Mouse (Mus musculus) erythroid progenitor cell, adult 5-6 weeks (primary cell): ENCODE results near the gene Ccsap. TPM values are rescaled to one million over a fixed set of nuclear protein-coding genes. Genes with fewer than 3 reads are reported as not detected.

Source experiments
- ATAC-seq: replicated peaks from 2 replicates; pipeline ENCODE4 v1.8.0; 2016; ENCODE audit warnings: moderate number of reproducible peaks, mild to moderate bottlenecking, moderate TSS enrichment, inconsistent platforms; ENCODE audit not compliant: poor library complexity, low FRiP score, severe bottlenecking
- total RNA-seq, 2 experiments: library from RNA; stranded (forward) in 1 of 2; stranded (reverse) in 1 of 2; fragments of 150-400 nt in 1 of 2; fragments of 186-747, 209-891 nt in 1 of 2; gene quantifications; 2 replicates each; pipeline versions ENCODE4 v1.2.3 to v1.2.4; 2015 to 2017; ENCODE audit warnings: low replicate concordance in 2 of 2

Gene Ccsap
- total RNA-seq (2015; ENCODE audit: low replicate concordance) (28.1 and 31.4 TPM in 2 replicates), total RNA-seq (2017; ENCODE audit: low replicate concordance) (35.5 and 42.4 TPM in 2 replicates)

DNA sequence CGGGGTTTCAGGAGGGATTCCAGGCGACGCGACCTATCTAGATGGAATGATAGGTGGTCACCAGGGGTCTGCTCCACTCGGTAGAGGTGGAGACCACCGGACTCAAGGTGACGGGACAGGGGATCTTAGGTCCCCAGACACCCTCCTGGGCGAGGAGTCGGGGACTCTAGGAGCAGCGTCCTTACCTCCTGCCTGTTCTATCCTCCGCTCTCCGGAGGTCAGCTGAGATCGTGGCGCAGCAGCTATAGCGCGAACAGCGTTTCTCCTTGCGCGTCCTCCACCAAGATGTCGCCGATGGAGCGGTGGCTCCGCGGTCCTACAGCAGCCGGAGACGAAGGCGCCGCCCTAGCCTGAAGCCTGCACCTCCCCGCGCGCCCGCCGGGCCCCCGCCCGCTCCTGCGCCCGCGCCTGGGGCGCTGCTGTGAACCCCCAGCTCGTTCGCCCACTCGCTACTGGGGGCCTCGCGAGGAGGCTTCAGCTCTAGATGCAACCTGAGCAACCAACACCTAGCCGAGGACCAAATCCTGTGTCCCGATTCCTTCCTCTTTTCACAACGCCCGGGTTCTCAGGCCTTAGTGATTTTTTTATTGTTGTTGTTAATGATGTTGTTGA is at the start of gene Ccsap:
TSS of gene Ccsap (minus strand) at position 562 of the 612 bp plus-strand sequence.
- ATAC-seq = peak; percentile 70

DNA sequence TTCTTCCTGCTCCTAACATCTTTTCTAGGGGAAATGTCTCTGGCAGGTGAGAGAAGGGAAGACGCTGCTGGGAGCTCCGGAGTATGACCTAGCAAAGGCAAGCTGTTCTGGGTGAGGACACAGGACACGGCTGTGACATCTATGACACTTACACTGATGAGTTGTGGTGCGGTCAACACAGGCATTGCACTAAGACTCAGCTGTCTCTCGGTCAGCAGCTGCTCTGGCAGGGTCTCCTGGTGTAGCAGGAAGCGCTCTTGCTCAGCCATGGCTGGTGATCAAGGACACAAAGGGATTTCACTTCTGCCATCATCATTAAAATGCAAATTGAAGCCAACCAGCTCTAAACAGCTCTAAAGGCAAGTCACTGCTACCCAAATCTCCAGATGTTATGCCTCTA is 47.6 kb upstream of the Ccsap start:
- ATAC-seq = no peak

GRCm38 (mm10) chr8:123902653-123903052 is 42.6 kb upstream of the Ccsap start:
- no peak for ATAC-seq

GRCm38 (mm10) chr8:123899366-123899765 is 39.4 kb upstream of the Ccsap start:
- ATAC-seq = no peak

DNA sequence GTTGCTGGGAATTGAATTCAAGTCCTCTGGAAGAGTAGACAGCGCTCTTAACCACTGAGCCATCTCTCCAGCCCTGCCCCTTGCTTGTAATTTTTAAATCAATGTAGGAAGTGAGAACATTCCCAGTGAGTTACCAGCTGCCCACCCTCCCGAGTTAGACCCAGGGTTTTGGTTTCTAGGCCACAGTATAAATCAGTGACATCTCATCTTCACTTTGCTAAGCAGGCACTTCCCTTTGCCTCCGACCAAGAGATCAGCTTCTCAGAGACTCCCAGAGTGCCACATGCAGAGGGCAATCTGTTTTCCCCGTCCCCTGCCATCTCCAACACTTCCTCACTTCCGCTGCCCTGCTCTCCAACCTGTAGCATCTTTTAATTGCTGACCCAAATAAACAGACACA is 38.6 kb upstream of the Ccsap start:
- ATAC-seq = no peak

DNA sequence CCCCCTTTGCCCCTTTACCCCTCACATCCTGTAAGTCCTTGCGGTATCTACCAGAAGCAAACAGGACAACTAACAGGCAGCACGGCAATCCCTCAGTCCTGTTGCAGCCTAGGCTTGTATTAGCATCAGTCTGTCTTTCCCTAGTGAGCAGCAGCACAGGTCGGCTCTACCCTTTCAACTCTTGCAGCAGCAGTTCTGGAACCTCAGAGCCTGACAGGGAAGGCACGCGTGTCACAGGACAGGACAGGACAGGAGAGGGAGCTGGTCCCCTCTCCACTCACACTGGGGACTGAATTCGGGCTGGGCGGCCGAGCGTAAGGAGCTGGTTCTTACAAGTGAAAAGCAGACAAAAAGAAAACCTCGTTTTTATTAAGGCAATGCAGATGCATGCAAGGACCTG is 36.8 kb upstream of the Ccsap start:
- ATAC-seq = no peak

GRCm38 (mm10) chr8:123896366-123896761 is 36.4 kb upstream of the Ccsap start:
- ATAC-seq = no peak

DNA sequence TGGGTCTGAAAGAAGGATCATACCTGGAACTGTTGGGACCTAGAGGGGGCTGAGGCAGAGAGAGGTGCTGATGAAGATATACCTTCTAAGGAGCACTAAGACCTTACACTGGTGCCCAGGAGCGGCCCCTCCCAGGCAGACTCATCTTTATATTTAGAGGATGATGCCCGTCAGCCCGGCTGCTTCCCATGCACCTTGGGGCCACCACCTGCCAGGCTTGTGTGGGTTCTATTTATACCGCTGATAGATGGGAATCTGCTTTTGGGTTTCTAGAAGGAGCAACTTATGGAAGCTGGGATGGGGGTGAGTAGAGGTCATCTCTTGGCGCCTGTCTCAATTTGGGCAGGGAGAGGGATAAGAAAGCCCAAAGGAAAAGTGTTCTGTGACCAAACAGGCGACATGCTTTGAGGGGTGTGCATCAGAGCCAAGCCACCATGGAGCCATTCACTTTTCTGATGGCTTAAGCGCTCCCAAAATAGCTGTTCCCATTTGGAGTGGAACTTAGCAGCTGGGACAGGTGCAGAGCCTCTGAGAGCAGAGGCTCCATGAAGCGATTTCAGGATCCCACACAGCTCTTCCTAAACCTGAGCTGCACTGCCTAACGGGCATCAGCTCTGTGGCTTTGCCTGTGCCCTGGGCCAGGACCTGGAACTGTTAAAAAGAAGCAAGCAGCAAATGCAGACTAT is 35.8 kb upstream of the Ccsap start:
- ATAC-seq = no peak

- ATAC-seq = no peak
Observed at GRCm38 (mm10) chr8:123895230-123895629, 35.2 kb upstream of the Ccsap start.

DNA sequence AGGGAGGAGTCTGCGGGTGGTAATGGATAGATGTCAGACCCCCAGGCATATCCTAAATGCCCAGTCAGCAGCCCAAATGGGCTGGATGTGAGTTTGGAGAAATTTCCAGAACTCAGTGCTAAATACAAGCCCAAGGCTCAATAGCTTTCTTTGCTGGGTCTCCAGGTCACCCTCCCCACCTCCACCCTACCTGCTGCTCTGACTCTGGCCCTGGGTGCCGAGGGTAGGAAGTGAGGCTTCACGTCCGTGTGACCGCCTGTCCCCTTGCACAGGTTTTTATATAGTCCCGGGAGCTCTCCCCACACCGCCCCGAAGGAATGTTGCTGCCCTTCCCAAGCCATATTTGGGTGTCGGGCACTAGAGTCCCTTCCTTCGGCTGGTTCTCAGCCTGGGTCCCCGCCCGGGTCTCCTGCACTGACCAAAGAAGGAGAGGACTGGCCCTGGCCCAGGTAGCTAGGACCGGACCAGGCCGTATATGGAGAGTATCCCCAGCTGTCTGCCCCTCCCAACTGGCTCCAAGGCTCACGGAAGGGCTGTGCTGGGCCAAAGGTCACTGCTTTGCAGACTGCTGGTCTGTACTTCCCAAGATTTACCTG is 34.6 kb upstream of the Ccsap start, which contains the start of gene Acta1:
TSS of gene Acta1 (minus strand) at position 250 of the 596 bp plus-strand sequence.
- ATAC-seq = no peak

DNA sequence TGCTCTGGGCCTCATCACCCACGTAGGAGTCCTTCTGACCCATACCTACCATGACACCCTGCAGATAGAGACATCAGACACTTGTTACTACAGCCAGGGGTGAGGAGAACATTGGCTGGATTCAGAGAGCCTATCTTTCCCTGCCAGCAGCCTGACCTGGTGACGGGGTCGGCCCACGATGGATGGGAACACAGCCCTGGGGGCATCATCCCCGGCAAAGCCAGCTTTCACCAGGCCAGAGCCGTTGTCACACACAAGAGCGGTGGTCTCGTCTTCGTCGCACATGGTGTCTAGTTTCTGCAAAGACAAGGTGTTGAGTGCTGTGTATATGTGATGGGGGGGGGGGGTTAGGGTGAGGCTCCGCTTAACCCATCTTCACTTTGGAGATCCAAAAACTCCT is 33.4 kb upstream of the Ccsap start:
- ATAC-seq = no peak

- ATAC-seq = no peak
Observed at GRCm38 (mm10) chr8:123892586-123893155, 32.7 kb upstream of the Ccsap start.

DNA sequence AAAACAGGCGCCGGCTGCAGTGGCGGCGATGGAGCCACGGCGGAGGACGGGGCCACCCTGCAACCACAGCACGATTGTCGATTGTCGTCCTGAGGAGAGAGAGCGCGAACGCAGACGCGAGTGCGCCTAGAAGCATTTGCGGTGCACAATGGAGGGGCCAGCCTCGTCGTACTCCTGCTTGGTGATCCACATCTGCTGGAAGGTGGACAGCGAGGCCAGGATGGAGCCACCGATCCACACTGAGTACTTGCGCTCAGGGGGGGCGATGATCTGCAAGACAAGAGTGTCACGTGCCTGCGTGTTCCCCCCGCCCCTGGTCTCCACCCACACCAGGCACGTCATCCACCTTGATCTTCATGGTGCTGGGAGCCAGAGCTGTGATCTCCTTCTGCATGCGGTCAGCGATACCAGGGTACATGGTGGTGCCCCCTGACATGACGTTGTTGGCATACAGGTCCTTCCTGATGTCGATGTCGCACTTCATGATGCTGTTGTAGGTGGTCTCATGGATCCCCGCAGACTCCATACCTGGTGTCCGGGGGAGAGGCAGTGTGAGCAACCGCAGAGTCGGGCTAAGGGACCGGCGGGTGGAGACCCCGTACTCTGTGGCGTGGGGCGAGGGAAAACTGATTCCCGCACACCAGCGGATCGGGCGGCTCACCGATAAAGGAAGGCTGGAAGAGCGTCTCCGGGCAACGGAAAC is 32.0 kb upstream of the Ccsap start:
- no peak for ATAC-seq

- no peak for ATAC-seq
Observed at GRCm38 (mm10) chr8:123891271-123891670, 31.3 kb upstream of the Ccsap start.

- no peak for ATAC-seq
Observed at GRCm38 (mm10) chr8:123889797-123890196, 29.8 kb upstream of the Ccsap start.

DNA sequence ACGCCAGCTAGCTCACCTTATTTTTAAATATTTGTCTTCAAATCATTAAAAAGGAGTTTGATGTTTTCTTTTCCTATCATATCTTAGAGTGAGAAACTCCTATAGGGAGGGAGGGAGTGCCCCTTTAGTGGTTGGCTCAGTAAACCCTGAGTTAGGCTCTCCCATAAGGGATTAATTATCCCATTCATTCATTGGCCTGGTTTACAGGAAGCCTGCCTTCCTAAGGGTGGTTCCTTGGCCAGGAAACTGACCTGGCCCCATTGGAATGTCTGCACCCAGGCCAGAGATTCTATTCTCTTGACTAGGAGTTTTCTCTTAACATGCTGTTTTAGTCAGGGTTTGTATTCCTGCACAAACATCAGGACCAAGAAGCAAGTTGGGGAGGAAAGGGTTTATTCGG is 27.9 kb upstream of the Ccsap start:
- no peak for ATAC-seq

DNA sequence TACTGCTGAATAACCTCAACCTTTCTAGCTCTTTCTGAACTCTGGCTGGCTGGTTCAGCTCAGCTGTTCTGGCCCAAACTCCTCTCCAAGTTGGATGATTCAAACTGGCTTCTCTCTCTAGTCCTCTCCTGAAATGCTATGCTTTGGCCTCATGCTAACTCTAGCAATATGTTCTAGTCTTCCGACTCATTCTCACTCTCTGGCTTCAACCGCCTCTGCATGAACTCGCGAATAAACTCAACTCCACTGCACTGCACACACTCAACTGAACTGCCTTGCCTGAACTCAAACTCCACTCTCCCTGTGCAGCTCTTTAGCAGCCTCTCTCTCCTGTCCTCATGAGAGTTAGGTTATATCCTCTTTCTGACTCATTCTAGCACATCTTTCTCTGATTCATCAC is 27.2 kb upstream of the Ccsap start:
- ATAC-seq = no peak

- no peak for ATAC-seq
Observed at GRCm38 (mm10) chr8:123884721-123885565, 24.9 kb upstream of the Ccsap start.

DNA sequence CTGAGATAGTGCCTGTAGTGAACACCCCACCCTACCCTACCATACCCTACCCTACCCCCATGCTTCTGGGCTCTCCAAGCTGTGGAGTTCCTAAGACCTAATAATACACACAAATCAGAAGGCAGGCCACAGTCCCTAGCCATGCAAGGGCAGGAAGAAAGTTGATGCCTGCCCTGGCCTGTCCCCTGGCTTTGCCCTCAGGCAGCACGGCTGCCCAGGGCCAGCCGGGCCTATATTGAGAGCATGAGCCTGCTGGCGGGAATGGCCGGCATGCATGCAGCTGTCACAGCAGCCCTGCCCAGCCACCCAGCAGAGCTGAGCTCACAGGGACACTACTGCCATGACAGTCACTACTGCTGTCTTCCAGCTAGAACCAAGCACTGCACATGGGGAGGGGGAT is 23.1 kb upstream of the Ccsap start:
- ATAC-seq = no peak
